Mouse (Mus musculus): ENCODE data around the gene Hist1h2aa. TPM values are rescaled to one million over a fixed set of nuclear protein-coding genes. Genes with fewer than 3 reads are reported as not detected.

The Hist1h2aa gene
- polyA plus RNA-seq, 1 experiment: not detected

DNA sequence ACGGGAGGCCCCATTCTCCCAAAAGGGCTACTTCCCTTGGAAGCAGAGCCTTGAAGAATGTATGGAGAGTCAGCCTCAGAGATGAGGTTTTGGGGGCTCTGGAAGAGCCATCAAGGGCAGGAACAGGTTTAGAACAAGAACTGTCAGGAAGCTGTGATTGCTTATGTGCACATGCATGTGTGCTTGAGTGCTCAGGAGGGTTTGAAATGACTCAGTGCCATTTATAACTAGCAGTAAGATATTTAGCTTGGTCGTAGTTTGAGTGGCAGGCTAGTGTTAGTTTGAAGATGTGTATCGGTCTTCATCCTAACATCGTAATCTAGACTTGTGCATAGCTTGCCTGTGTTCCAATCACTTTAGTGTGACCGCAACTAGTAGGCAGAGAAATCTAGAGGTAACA lies 27.4 kb upstream of the Hist1h2aa start:
- 93% methylated on average over 5 of the region's 5 CpGs for WGBS
- H3K4me3 ChIP-seq (ENCODE audit: low read depth, low read length): no peak overlapping the region
- peaks cover 6% of the 10 kb centered on the region; the same call in 1 of the 2 replicates for H3K4me1 ChIP-seq (ENCODE audit: control insufficient read depth, insufficient read depth, insufficient read length, low read length)
- TF ChIP-seq CTCF (IDR thresholded peaks at IDR 0.05; ENCODE audit: extremely low read depth, insufficient read length, insufficient replicate concordance, low read depth, low read length) (no peak), POLR2A (IDR thresholded peaks at IDR 0.05; ENCODE audit: low read depth, low read length) (no peak)
- no peaks in the 10 kb centered on the region for H3K27me3 ChIP-seq (ENCODE audit: control insufficient read depth, insufficient read depth, low read length)
- no peak overlapping the region for H3K27ac ChIP-seq (ENCODE audit: insufficient read depth, low read depth, low read length)
- peaks cover 20% of the 10 kb centered on the region for H3K36me3 ChIP-seq (ENCODE audit: control insufficient read depth, insufficient read depth, low read length)

DNA sequence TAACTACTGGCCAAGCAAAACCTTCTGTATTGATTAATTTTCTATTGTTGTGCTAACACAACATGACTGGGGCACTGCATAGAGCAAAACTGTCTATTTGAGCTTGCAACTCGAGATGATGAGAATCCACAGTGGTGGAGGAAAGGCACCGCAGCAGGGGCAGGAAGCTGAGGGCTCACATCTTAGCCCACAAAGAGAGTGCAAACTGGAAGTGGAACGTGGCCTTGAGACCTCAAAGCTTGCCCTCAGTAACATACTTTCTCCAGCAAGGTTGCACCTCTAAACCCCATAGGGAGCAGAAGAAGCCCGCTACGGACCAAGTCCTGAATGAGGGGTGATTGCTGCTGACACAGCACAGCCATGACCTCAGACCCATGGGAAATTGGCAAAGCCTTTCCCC lies 24.1 kb upstream of the Hist1h2aa start:
- 74% methylated on average over 5 of the region's 5 CpGs for WGBS
- H3K27ac ChIP-seq (ENCODE audit: insufficient read depth, low read depth, low read length): no peak overlapping the region
- H3K4me3 ChIP-seq (ENCODE audit: low read depth, low read length): no peak overlapping the region
- TF ChIP-seq POLR2A (IDR thresholded peaks at IDR 0.05; ENCODE audit: low read depth, low read length): no peak
- no peak for TF ChIP-seq CTCF (IDR thresholded peaks at IDR 0.05; ENCODE audit: extremely low read depth, insufficient read length, insufficient replicate concordance, low read depth, low read length)
- no peaks in the 10 kb centered on the region for H3K27me3 ChIP-seq (ENCODE audit: control insufficient read depth, insufficient read depth, low read length)
- peaks cover 16% of the 10 kb centered on the region; the same call in 1 of the 2 replicates for H3K4me1 ChIP-seq (ENCODE audit: control insufficient read depth, insufficient read depth, insufficient read length, low read length)
- H3K36me3 ChIP-seq (ENCODE audit: control insufficient read depth, insufficient read depth, low read length): peaks cover 16% of the 10 kb centered on the region

DNA sequence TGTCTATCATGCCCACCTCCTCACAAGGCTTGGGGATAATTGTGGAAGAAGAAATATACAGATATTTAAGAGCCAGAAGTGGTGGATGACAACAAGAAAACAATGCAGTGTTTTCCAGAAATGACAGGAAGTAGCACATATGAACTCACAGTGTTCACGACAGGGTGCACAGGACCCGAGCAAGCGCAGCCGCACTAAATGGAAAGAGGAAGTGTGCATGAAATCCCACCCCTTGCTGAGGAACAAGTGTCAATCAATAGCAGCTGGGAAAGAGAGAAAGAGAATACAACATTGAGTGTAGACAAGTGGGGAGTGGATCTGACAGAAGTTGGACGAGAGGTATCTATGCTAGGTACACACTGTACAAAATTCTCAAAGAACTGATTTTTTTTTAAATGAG lies 22.9 kb upstream of the Hist1h2aa start:
- Histone ChIP-seq H3K4me3 (ENCODE audit: low read depth, low read length) (no peak overlapping the region), H3K4me1 (ENCODE audit: control insufficient read depth, insufficient read depth, insufficient read length, low read length) (peaks cover 26% of the 10 kb centered on the region), H3K27me3 (ENCODE audit: control insufficient read depth, insufficient read depth, low read length) (no peaks in the 10 kb centered on the region), H3K27ac (ENCODE audit: insufficient read depth, low read depth, low read length) (no peak overlapping the region), H3K36me3 (ENCODE audit: control insufficient read depth, insufficient read depth, low read length) (peaks cover 13% of the 10 kb centered on the region)
- WGBS: 56% methylated on average over 5 of the region's 5 CpGs
- TF ChIP-seq POLR2A (IDR thresholded peaks at IDR 0.05; ENCODE audit: low read depth, low read length) (no peak), CTCF (IDR thresholded peaks at IDR 0.05; ENCODE audit: extremely low read depth, insufficient read length, insufficient replicate concordance, low read depth, low read length) (no peak)

DNA sequence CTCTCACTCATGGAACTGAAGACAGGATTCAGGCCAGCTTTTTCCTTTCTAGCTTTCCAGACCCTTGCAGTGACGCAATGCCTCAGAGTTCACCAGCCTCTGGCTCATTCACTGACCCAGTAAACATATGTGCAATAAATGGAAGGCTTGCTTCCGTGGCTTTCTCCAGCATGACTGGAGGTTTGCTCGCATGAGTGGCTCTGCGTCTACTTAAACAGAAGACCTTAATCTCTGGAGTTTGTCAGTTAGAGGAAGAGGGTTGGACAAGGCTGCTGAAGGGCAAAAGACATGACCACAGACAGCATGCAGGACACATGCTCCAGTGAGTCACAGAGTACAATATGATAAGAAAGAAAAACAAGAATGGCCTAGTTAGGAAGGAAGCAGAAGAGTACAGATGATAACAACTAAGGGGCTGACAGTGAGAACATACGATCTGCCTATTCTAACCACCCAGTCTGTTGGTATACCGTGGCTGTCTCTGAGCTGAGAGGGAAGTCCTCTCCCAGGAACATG lies 20.4 kb upstream of the Hist1h2aa start:
- H3K4me3 ChIP-seq (ENCODE audit: low read depth, low read length): no peak overlapping the region; the same call in 1 of the 2 replicates
- no peaks in the 10 kb centered on the region; the same call in 1 of the 2 replicates for H3K36me3 ChIP-seq (ENCODE audit: control insufficient read depth, insufficient read depth, low read length)
- TF ChIP-seq POLR2A (IDR thresholded peaks at IDR 0.05; ENCODE audit: low read depth, low read length): no peak
- TF ChIP-seq CTCF (IDR thresholded peaks at IDR 0.05; ENCODE audit: extremely low read depth, insufficient read length, insufficient replicate concordance, low read depth, low read length): no peak
- peaks cover 29% of the 10 kb centered on the region for H3K4me1 ChIP-seq (ENCODE audit: control insufficient read depth, insufficient read depth, insufficient read length, low read length)
- H3K27me3 ChIP-seq (ENCODE audit: control insufficient read depth, insufficient read depth, low read length): no peaks in the 10 kb centered on the region
- 12% methylated on average over 6 of the region's 6 CpGs for WGBS
- H3K27ac ChIP-seq (ENCODE audit: insufficient read depth, low read depth, low read length): peak overlapping the region; percentile 92

DNA sequence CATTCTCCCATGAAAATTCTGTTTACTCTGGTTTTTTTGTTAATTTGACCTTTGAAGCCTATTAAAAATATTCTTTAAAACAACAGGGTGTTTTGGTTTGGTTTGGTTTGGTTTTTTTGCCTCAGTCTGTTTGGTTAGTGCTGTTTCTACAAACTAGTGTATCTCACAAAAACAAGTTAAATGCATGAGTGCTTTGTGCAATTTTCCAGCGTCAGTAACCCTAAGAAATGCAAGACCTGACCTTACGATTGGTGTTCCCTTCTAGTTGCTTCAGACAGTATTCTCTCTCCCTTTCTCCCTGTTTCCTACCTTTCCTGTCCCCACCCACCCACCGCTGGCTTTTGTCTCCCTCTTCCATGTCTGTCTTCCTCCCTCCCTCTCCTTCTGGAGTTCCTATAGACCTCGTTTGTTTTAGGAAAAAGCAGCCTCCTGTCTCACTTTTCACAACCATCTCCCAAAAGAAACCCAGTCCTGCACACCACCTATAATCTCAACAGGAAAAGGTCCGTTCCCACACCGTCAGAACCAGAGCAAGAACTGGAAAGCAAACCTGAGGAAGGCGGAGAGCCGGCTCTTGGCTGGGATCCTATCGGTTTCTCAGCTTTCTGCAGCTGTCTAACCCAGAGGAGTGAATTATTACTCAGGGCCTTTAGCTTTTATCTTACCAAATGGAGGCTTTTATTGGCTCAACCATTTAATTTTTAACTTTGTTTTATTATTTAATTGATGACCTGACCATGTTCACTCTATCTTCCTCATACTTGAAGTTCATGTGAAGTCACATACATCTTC lies 19.7 kb upstream of the Hist1h2aa start, which contains the start of gene Slc17a4:
Gene Slc17a4 (minus strand): TSS at position 634 of the 792 bp plus-strand sequence.
- Histone ChIP-seq H3K4me3 (ENCODE audit: low read depth, low read length) (peak within 1 kb of the TSS; percentile 54), H3K27ac (ENCODE audit: insufficient read depth, low read depth, low read length) (peak within 1 kb of the TSS; percentile 92), H3K27me3 (ENCODE audit: control insufficient read depth, insufficient read depth, low read length) (no peaks in the 10 kb centered on the region), H3K36me3 (ENCODE audit: control insufficient read depth, insufficient read depth, low read length) (no peaks in the 10 kb centered on the region), H3K4me1 (ENCODE audit: control insufficient read depth, insufficient read depth, insufficient read length, low read length) (peaks cover 29% of the 10 kb centered on the region)
- TF ChIP-seq CTCF (IDR thresholded peaks at IDR 0.05; ENCODE audit: extremely low read depth, insufficient read length, insufficient replicate concordance, low read depth, low read length) (no peak), POLR2A (IDR thresholded peaks at IDR 0.05; ENCODE audit: low read depth, low read length) (peak; percentile 27; the same call in 1 of the 2 replicates)
- 20% methylated on average over 9 of the region's 9 CpGs for WGBS

DNA sequence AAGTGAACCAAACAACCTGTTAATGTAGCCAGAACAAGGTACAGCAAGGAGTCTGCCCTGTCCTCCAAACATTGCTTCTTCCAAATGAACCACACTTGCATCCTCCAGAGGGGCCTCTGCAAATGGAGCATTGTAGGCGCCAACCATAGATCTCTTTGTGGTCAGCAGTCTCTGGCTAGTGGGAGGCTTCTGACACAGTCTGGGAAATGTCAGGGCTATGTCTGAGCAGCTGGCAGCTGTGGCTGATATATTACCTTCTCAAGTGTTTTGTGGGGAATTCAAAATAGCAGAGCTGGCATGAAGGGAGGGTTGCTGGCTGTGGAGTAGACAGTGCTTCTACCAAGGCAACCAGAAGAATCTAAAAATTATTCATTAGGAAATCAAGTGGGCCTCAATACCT lies 18.1 kb upstream of the Hist1h2aa start:
- no peak for TF ChIP-seq POLR2A (IDR thresholded peaks at IDR 0.05; ENCODE audit: low read depth, low read length)
- no peak for TF ChIP-seq CTCF (IDR thresholded peaks at IDR 0.05; ENCODE audit: extremely low read depth, insufficient read length, insufficient replicate concordance, low read depth, low read length)
- H3K27me3 ChIP-seq (ENCODE audit: control insufficient read depth, insufficient read depth, low read length): no peaks in the 10 kb centered on the region
- 85% methylated on average over 1 of the region's 1 CpGs for WGBS

DNA sequence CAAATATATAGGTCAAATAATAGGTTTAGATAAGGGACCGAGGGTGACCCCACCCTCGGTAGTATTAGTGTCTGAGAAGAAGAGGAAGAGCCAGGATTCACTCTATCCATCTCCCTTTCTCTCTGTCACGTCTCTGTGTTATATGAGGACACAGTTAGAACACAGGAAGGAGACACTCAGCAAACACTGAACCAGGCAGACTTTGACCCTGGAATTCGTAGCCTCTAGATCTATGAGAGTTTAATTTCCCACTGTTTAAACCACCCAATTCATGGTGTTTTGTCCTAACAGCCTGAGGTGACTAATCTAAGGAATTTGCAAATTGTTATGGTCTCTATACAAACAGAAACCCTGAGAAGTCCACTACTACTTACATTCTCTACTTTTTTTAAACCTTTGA lies 16.6 kb upstream of the Hist1h2aa start:
- H3K27ac ChIP-seq (ENCODE audit: insufficient read depth, low read depth, low read length): peak overlapping the region; percentile 19; the same call in 1 of the 2 replicates
- H3K4me3 ChIP-seq (ENCODE audit: low read depth, low read length): no peak overlapping the region
- peaks cover 21% of the 10 kb centered on the region for H3K4me1 ChIP-seq (ENCODE audit: control insufficient read depth, insufficient read depth, insufficient read length, low read length)
- TF ChIP-seq POLR2A (IDR thresholded peaks at IDR 0.05; ENCODE audit: low read depth, low read length): no peak
- no peak for TF ChIP-seq CTCF (IDR thresholded peaks at IDR 0.05; ENCODE audit: extremely low read depth, insufficient read length, insufficient replicate concordance, low read depth, low read length)
- 12% methylated on average over 4 of the region's 4 CpGs for WGBS
- H3K36me3 ChIP-seq (ENCODE audit: control insufficient read depth, insufficient read depth, low read length): no peaks in the 10 kb centered on the region
- H3K27me3 ChIP-seq (ENCODE audit: control insufficient read depth, insufficient read depth, low read length): no peaks in the 10 kb centered on the region

More for the DNA sequence above, 18.1 kb upstream of the Hist1h2aa start:
- H3K27ac ChIP-seq (ENCODE audit: insufficient read depth, low read depth, low read length): no peak overlapping the region
- H3K4me1 ChIP-seq (ENCODE audit: control insufficient read depth, insufficient read depth, insufficient read length, low read length): peaks cover 28% of the 10 kb centered on the region
- no peaks in the 10 kb centered on the region for H3K36me3 ChIP-seq (ENCODE audit: control insufficient read depth, insufficient read depth, low read length)
- no peak overlapping the region for H3K4me3 ChIP-seq (ENCODE audit: low read depth, low read length)
